10 mouse cellular contexts compared by ENCODE assay signal in genomic region chr4:145037006-145037405, GRCm38 (mm10).
A peak's percentile ranks its signal among the peaks of the same experiment; 100 is the strongest.
DNase-seq lines count a peak whose midpoint lies in the region; ATAC-seq lines count a peak whose summit lies in the region.
"Had no signal": no experiment of that assay in that cellular context is flagged by ENCODE, and none has a peak within 500 bp of the region (broad histone marks: within the 10 kb centered on the region; RNA-seq: fewer than 3 reads in every experiment).

No protein-coding gene starts in this region.

- no peak overlapping the region for H3K4me3 ChIP-seq in liver, embryonic 13.5 days (replicated peaks)
- H3K4me3 ChIP-seq in forebrain, embryonic 16.5 days (replicated peaks; ENCODE audit: low read length): no peak overlapping the region
- H3K4me3 ChIP-seq: hindbrain, embryonic 12.5 days; neural tube, embryonic 13.5 days; stomach, embryonic 15.5 days had no signal

- H3K27ac ChIP-seq in liver, embryonic 13.5 days: peak overlapping the region; percentile 91; the same call in 1 of the 2 replicates
- no peak overlapping the region for H3K27ac ChIP-seq in forebrain, embryonic 16.5 days (ENCODE audit: low read length)
- H3K27ac ChIP-seq: hindbrain, embryonic 12.5 days; neural tube, embryonic 13.5 days; stomach, embryonic 15.5 days had no signal

- no peak overlapping the region for H3K4me2 ChIP-seq in liver, embryonic 13.5 days
- no peak overlapping the region for H3K4me2 ChIP-seq in forebrain, embryonic 16.5 days (ENCODE audit: low read length)
- H3K4me2 ChIP-seq: hindbrain, embryonic 12.5 days; neural tube, embryonic 13.5 days; stomach, embryonic 15.5 days had no signal

- no peaks in the 10 kb centered on the region for H3K27me3 ChIP-seq in liver, embryonic 13.5 days
- no peaks in the 10 kb centered on the region for H3K27me3 ChIP-seq in forebrain, embryonic 16.5 days (replicated peaks; ENCODE audit: control insufficient read depth, insufficient read depth, low read length)
- H3K27me3 ChIP-seq: hindbrain, embryonic 12.5 days; neural tube, embryonic 13.5 days; stomach, embryonic 15.5 days had no signal

- no peaks in the 10 kb centered on the region for H3K9me3 ChIP-seq in liver, embryonic 13.5 days (replicated peaks)
- no peaks in the 10 kb centered on the region for H3K9me3 ChIP-seq in forebrain, embryonic 16.5 days (ENCODE audit: control insufficient read depth, low read length)
- H3K9me3 ChIP-seq: hindbrain, embryonic 12.5 days; neural tube, embryonic 13.5 days; stomach, embryonic 15.5 days had no signal

- H3K9ac ChIP-seq in liver, embryonic 13.5 days: peak overlapping the region; percentile 10; the same call in 1 of the 2 replicates
- H3K9ac ChIP-seq in forebrain, embryonic 16.5 days (replicated peaks; ENCODE audit: low read depth, low read length): no peak overlapping the region
- H3K9ac ChIP-seq: hindbrain, embryonic 12.5 days; neural tube, embryonic 13.5 days; stomach, embryonic 15.5 days had no signal

- peak; percentile 30 for DNase-seq in layer of hippocampus, adult 11-12 months (ENCODE audit: low spot score)
- no peak for DNase-seq in layer of hippocampus, adult 18-20 months (ENCODE audit: low spot score in 2 of 2)
- DNase-seq in adrenal gland, postnatal 36 days: peak; percentile 35 to 41
- no peak for DNase-seq in liver, embryonic 13.5 days
- peak; percentile 28 to 51 for DNase-seq in monocyte, adult 2 months (ENCODE audit: low read depth in 1 of 2, low spot score in 2 of 2)
- no peak for DNase-seq in ovary, postnatal 14 days (ENCODE audit: low spot score)

- WGBS in liver, embryonic 13.5 days (ENCODE audit: insufficient replicate concordance): 62% methylated on average over 3 of the region's 3 CpGs
- WGBS in forebrain, embryonic 16.5 days: 68% methylated on average over 3 of the region's 3 CpGs

- peaks cover 13% of the 10 kb centered on the region; the same call in 1 of the 2 replicates for H3K36me3 ChIP-seq in liver, embryonic 13.5 days
- no peaks in the 10 kb centered on the region; the same call in 1 of the 2 replicates for H3K36me3 ChIP-seq in forebrain, embryonic 16.5 days (ENCODE audit: control insufficient read depth, insufficient read depth)

- ATAC-seq in liver, embryonic 13.5 days (ENCODE audit: low read depth): no peak
- no peak for ATAC-seq in forebrain, embryonic 16.5 days

- H3K4me1 ChIP-seq in liver, embryonic 13.5 days (replicated peaks): peaks cover 90% of the 10 kb centered on the region
- no peaks in the 10 kb centered on the region for H3K4me1 ChIP-seq in forebrain, embryonic 16.5 days (replicated peaks; ENCODE audit: control insufficient read depth, insufficient read depth, low read length)

Comparison
In these comparisons a context has a peak if more than half of its experiments do, and no peak if none do; other contexts are left out.
1. DNase-seq: peak in layer of hippocampus, adult 11-12 months (single experiment), adrenal gland, postnatal 36 days (2 of 2) and monocyte, adult 2 months (2 of 2); none in layer of hippocampus, adult 18-20 months (0 of 2), liver, embryonic 13.5 days (single experiment) and ovary, postnatal 14 days (single experiment).